Mouse (Mus musculus) embryonic fibroblast, embryonic 13.5 days (primary cell): ENCODE data around the gene Ppp1r10.

ENCODE experiments used
- CTCF ChIP-seq: IDR thresholded peaks from 2 replicates; pipeline ENCODE4 v1.5.1; 2011; ENCODE audit warnings: mild to moderate bottlenecking, control low read depth, low read length, moderate library complexity, borderline replicate concordance; ENCODE audit not compliant: insufficient read depth
- POLR2A ChIP-seq: IDR thresholded peaks from 2 replicates; pipeline ENCODE4 v1.6.1; 2011; ENCODE audit warnings: low read depth, mild to moderate bottlenecking, control low read depth, low read length, moderate library complexity

GRCm38 (mm10) chr17:35866911-35867890 lies 49.0 kb upstream of the Ppp1r10 start:
- no peak for TF ChIP-seq CTCF
- 0 out of 2 replicates have a peak, but pooled peaks have one; percentile 11 for TF ChIP-seq POLR2A
